Comparison of ENCODE assay signal across 8 mouse cellular contexts in genomic region chr13:55321434-55322129, GRCm38 (mm10). TPM values are rescaled to one million over a fixed set of nuclear protein-coding genes. Genes with fewer than 3 reads are reported as not detected.
A peak's percentile ranks its signal among the peaks of the same experiment; 100 is the strongest.
DNase-seq lines count a peak whose midpoint lies in the region; ATAC-seq lines count a peak whose summit lies in the region.

TSS of gene Rab24 (minus strand) at chr13:55321946.

- ATAC-seq in megakaryocyte-erythroid progenitor cell, adult 5-6 weeks (replicated peaks; ENCODE audit: low FRiP score, low TSS enrichment, poor library complexity, severe bottlenecking): peak; percentile 88

- intact Hi-C loops in left cerebral cortex, postnatal 14 days (cut with DNase I): no loop called here

- peak; percentile 90 to 96 for DNase-seq in adrenal gland, adult (ENCODE audit: inconsistent age in 2 of 2, low spot score in 1 of 2)
- peak; percentile 95 for DNase-seq in embryo, embryonic 10 days (ENCODE audit: low spot score)
- DNase-seq in gastrocnemius, postnatal 10 days: peak; percentile 90
- DNase-seq in induced T-regulatory cell, adult 2 months (ENCODE audit: low read depth): peak; percentile 93
- DNase-seq in left cerebral cortex, postnatal 14 days (ENCODE audit: low spot score in 2 of 2): peak; percentile 86 to 91
- peak; percentile 89 for DNase-seq in right cerebral cortex, postnatal 14 days
- peak; percentile 84 for DNase-seq in urinary bladder, postnatal 25 days (ENCODE audit: low spot score)

RNA-seq across cellular contexts. Expression of gene Rab24, which starts in this region (rescaled TPM):
- 10 to 100 TPM; 36.0 to 37.2 TPM for total RNA-seq in gastrocnemius, postnatal 10 days (2021)
- total RNA-seq in left cerebral cortex, postnatal 14 days (2021): 10 to 100 TPM; 73.7 to 74.0 TPM
- total RNA-seq in megakaryocyte-erythroid progenitor cell, adult 5-6 weeks (2014; fragmentation: Nextera tagmentation): 88.0 and 120 TPM in 2 replicates
- 13.0 and 30.0 TPM in 2 replicates for total RNA-seq in megakaryocyte-erythroid progenitor cell, adult 5-6 weeks (2017)

Comparison
In these comparisons a context has a peak if more than half of its experiments do, and no peak if none do; other contexts are left out.
1. Peak in every context shown above with its lines: DNase-seq and ATAC-seq.